Mouse (Mus musculus): Measurements from ENCODE around the gene Card10. TPM values are rescaled to one million over a fixed set of nuclear protein-coding genes. Genes with fewer than 3 reads are reported as not detected.

Card10 gene
- polyA plus RNA-seq, 1 experiment from 2014 or later, result 5.7 TPM

DNA sequence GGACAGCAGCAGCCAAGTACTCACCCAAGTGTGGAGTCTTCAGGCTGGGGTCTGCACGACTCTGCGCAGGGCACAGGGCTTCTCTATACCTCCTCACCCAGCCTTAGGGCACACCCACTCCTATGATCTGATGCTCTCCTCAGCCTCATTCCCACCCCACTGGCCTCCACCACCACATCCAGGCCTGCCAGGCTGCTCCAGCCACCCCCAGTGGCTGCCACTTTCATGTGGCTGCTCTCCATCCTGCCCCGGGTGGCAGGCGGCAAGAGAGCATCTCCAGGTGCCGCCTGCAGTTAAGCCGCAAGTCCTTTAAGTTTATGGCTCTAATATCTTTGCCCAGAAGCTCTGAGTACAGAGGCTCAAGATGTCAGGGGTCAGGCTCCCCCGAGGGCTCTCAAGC lies 76.1 kb downstream of the Card10 start:
- H3K4me2 ChIP-seq, result no peak overlapping the region
- peaks cover 35% of the 10 kb centered on the region for H3K27me3 ChIP-seq
- no peak overlapping the region for H3K4me3 ChIP-seq
- ATAC-seq (replicated peaks; ENCODE audit: insufficient number of reproducible peaks, insufficient read depth, low FRiP score, low read depth), result no peak
- H3K4me1 ChIP-seq (replicated peaks), result no peaks in the 10 kb centered on the region
- H3K9me3 ChIP-seq (replicated peaks), result no peaks in the 10 kb centered on the region
- H3K27ac ChIP-seq, result no peak overlapping the region
- 67% methylated on average over 7 of the region's 7 CpGs for WGBS
- H3K9ac ChIP-seq, result no peak overlapping the region
- H3K36me3 ChIP-seq, result no peaks in the 10 kb centered on the region

Other genes with a start within 250 kb of the Card10 start
- gene Rac2, start 230.3 kb downstream of the Card10 start, polyA plus RNA-seq (2015; fragmentation: Nextera tagmentation; extraction: Ambion mirVana), result 9.3 and 52.8 TPM in 2 replicates
- 5.5 and 11.7 TPM in 2 replicates for gene Cyth4, start 206.0 kb downstream of the Card10 start, polyA plus RNA-seq (2015; fragmentation: Nextera tagmentation; extraction: Ambion mirVana)
- 0.10 and 0.19 TPM in 2 replicates for gene Elfn2, start 84.3 kb downstream of the Card10 start, polyA plus RNA-seq (2015; fragmentation: Nextera tagmentation; extraction: Ambion mirVana)
- gene Mfng, start 29.6 kb downstream of the Card10 start, polyA plus RNA-seq (2015; fragmentation: Nextera tagmentation; extraction: Ambion mirVana), result 13.6 and 21.0 TPM in 2 replicates
- 32.0 and 40.4 TPM in 2 replicates for gene Cdc42ep1, start 39.6 kb upstream of the Card10 start, polyA plus RNA-seq (2015; fragmentation: Nextera tagmentation; extraction: Ambion mirVana)
- 0.43 and 0.45 TPM in 2 replicates for gene Lgals2, start 52.5 kb upstream of the Card10 start, polyA plus RNA-seq (2015; fragmentation: Nextera tagmentation; extraction: Ambion mirVana)
- gene Gga1, start 74.1 kb upstream of the Card10 start, polyA plus RNA-seq (2015; fragmentation: Nextera tagmentation; extraction: Ambion mirVana), result 39.7 and 48.4 TPM in 2 replicates
- gene Gm49510, start 96.6 kb upstream of the Card10 start, polyA plus RNA-seq (2015; fragmentation: Nextera tagmentation; extraction: Ambion mirVana), result 0.53 TPM in 1 of 2 replicates, not detected in the other
- 15.1 and 24.5 TPM in 2 replicates for gene Sh3bp1, start 96.7 kb upstream of the Card10 start, polyA plus RNA-seq (2015; fragmentation: Nextera tagmentation; extraction: Ambion mirVana)
- 16.2 and 20.4 TPM in 2 replicates for gene Pdxp, start 110.9 kb upstream of the Card10 start, polyA plus RNA-seq (2015; fragmentation: Nextera tagmentation; extraction: Ambion mirVana)
- 806 and 862 TPM in 2 replicates for gene Lgals1, start 123.7 kb upstream of the Card10 start, polyA plus RNA-seq (2015; fragmentation: Nextera tagmentation; extraction: Ambion mirVana)
- gene Nol12, start 131.9 kb upstream of the Card10 start, polyA plus RNA-seq (2015; fragmentation: Nextera tagmentation; extraction: Ambion mirVana), result 29.9 and 30.3 TPM in 2 replicates
- 36.8 and 54.5 TPM in 2 replicates for gene Triobp, start 144.7 kb upstream of the Card10 start, polyA plus RNA-seq (2015; fragmentation: Nextera tagmentation; extraction: Ambion mirVana)
- 289 and 300 TPM in 2 replicates for gene H1f0, start 225.4 kb upstream of the Card10 start, polyA plus RNA-seq (2015; fragmentation: Nextera tagmentation; extraction: Ambion mirVana)
- gene Galr3, start 238.8 kb upstream of the Card10 start, polyA plus RNA-seq (2015; fragmentation: Nextera tagmentation; extraction: Ambion mirVana), result not detected in 2 replicates

All from heart, embryonic 15.5 days (tissue).